Mouse (Mus musculus): ENCODE results near the gene Rhof. TPM values are rescaled to one million over a fixed set of nuclear protein-coding genes. Genes with fewer than 3 reads are reported as not detected.
A peak's percentile ranks its signal among the peaks of the same experiment; 100 is the strongest.

Rhof gene
- polyA plus RNA-seq, 1 experiment from 2014 or later: 6.8 TPM

GRCm38 (mm10) chr5:123125105-123125504 lies 7.4 kb downstream of the Rhof start:
- Histone ChIP-seq H3K27ac (ENCODE audit: low read depth, low read length) (no peak overlapping the region), H3K27me3 (replicated peaks; ENCODE audit: control insufficient read depth, insufficient read depth, low read length) (no peaks in the 10 kb centered on the region), H3K9ac (ENCODE audit: low read length) (no peak overlapping the region), H3K36me3 (ENCODE audit: control insufficient read depth, insufficient read depth, low read length) (peaks cover 41% of the 10 kb centered on the region), H3K4me2 (ENCODE audit: low read length) (no peak overlapping the region), H3K4me1 (ENCODE audit: control insufficient read depth, insufficient read depth, low read length) (no peaks in the 10 kb centered on the region), H3K9me3 (replicated peaks; ENCODE audit: control insufficient read depth, low read length) (no peaks in the 10 kb centered on the region), H3K4me3 (ENCODE audit: low read depth, low read length) (no peak overlapping the region)
- ATAC-seq (no peak), DNase-seq (ENCODE audit: low spot score) (no peak)
- 89% methylated on average over 6 of the region's 6 CpGs for WGBS

- 95% methylated on average over 4 of the region's 4 CpGs for WGBS
- Histone ChIP-seq H3K9ac (ENCODE audit: low read length) (no peak overlapping the region), H3K27me3 (replicated peaks; ENCODE audit: control insufficient read depth, insufficient read depth, low read length) (no peaks in the 10 kb centered on the region), H3K27ac (ENCODE audit: low read depth, low read length) (no peak overlapping the region), H3K9me3 (replicated peaks; ENCODE audit: control insufficient read depth, low read length) (no peaks in the 10 kb centered on the region), H3K4me3 (ENCODE audit: low read depth, low read length) (no peak overlapping the region), H3K4me1 (ENCODE audit: control insufficient read depth, insufficient read depth, low read length) (no peaks in the 10 kb centered on the region), H3K36me3 (ENCODE audit: control insufficient read depth, insufficient read depth, low read length) (0 out of 2 replicates have a peak, but pooled peaks cover 22% of the 10 kb centered on the region), H3K4me2 (ENCODE audit: low read length) (no peak overlapping the region)
- DNase-seq (ENCODE audit: low spot score): no peak
- no peak for ATAC-seq
Measured at GRCm38 (mm10) chr5:123122181-123122580, 10.3 kb downstream of the Rhof start.

- DNase-seq (ENCODE audit: low spot score): no peak
- no peak overlapping the region for H3K4me2 ChIP-seq (ENCODE audit: low read length)
- no peaks in the 10 kb centered on the region for H3K27me3 ChIP-seq (replicated peaks; ENCODE audit: control insufficient read depth, insufficient read depth, low read length)
- H3K27ac ChIP-seq (ENCODE audit: low read depth, low read length): no peak overlapping the region
- H3K9ac ChIP-seq (ENCODE audit: low read length): no peak overlapping the region
- 0 out of 2 replicates have a peak, but pooled peaks cover 8% of the 10 kb centered on the region for H3K36me3 ChIP-seq (ENCODE audit: control insufficient read depth, insufficient read depth, low read length)
- no peak for ATAC-seq
- WGBS: 59% methylated on average over 7 of the region's 7 CpGs
- H3K9me3 ChIP-seq (replicated peaks; ENCODE audit: control insufficient read depth, low read length): no peaks in the 10 kb centered on the region
- H3K4me3 ChIP-seq (ENCODE audit: low read depth, low read length): no peak overlapping the region
- no peaks in the 10 kb centered on the region for H3K4me1 ChIP-seq (ENCODE audit: control insufficient read depth, insufficient read depth, low read length)
Measured at GRCm38 (mm10) chr5:123120624-123121215, 11.8 kb downstream of the Rhof start.

GRCm38 (mm10) chr5:123118826-123119225 lies 13.7 kb downstream of the Rhof start:
- H3K27me3 ChIP-seq (replicated peaks; ENCODE audit: control insufficient read depth, insufficient read depth, low read length): no peaks in the 10 kb centered on the region
- H3K36me3 ChIP-seq (ENCODE audit: control insufficient read depth, insufficient read depth, low read length): no peaks in the 10 kb centered on the region
- 85% methylated on average over 10 of the region's 10 CpGs for WGBS
- no peaks in the 10 kb centered on the region for H3K4me1 ChIP-seq (ENCODE audit: control insufficient read depth, insufficient read depth, low read length)
- no peak for ATAC-seq
- H3K4me2 ChIP-seq (ENCODE audit: low read length): no peak overlapping the region
- H3K4me3 ChIP-seq (ENCODE audit: low read depth, low read length): no peak overlapping the region
- H3K9ac ChIP-seq (ENCODE audit: low read length): no peak overlapping the region
- no peak for DNase-seq (ENCODE audit: low spot score)
- H3K9me3 ChIP-seq (replicated peaks; ENCODE audit: control insufficient read depth, low read length): no peaks in the 10 kb centered on the region
- no peak overlapping the region for H3K27ac ChIP-seq (ENCODE audit: low read depth, low read length)

GRCm38 (mm10) chr5:123117773-123118172 lies 14.7 kb downstream of the Rhof start:
- H3K9me3 ChIP-seq (replicated peaks; ENCODE audit: control insufficient read depth, low read length): no peaks in the 10 kb centered on the region
- no peaks in the 10 kb centered on the region for H3K36me3 ChIP-seq (ENCODE audit: control insufficient read depth, insufficient read depth, low read length)
- DNase-seq (ENCODE audit: low spot score) (no peak), ATAC-seq (no peak)
- no peaks in the 10 kb centered on the region for H3K27me3 ChIP-seq (replicated peaks; ENCODE audit: control insufficient read depth, insufficient read depth, low read length)
- no peak overlapping the region for H3K9ac ChIP-seq (ENCODE audit: low read length)
- no peaks in the 10 kb centered on the region for H3K4me1 ChIP-seq (ENCODE audit: control insufficient read depth, insufficient read depth, low read length)
- H3K27ac ChIP-seq (ENCODE audit: low read depth, low read length): no peak overlapping the region
- H3K4me2 ChIP-seq (ENCODE audit: low read length): no peak overlapping the region
- H3K4me3 ChIP-seq (ENCODE audit: low read depth, low read length): no peak overlapping the region
- 86% methylated on average over 8 of the region's 8 CpGs for WGBS

- 14% methylated on average over 10 of the region's 10 CpGs for WGBS
- Histone ChIP-seq H3K27me3 (replicated peaks; ENCODE audit: control insufficient read depth, insufficient read depth, low read length) (no peaks in the 10 kb centered on the region), H3K4me3 (ENCODE audit: low read depth, low read length) (no peak overlapping the region), H3K9me3 (replicated peaks; ENCODE audit: control insufficient read depth, low read length) (no peaks in the 10 kb centered on the region), H3K27ac (ENCODE audit: low read depth, low read length) (no peak overlapping the region), H3K4me2 (ENCODE audit: low read length) (no peak overlapping the region), H3K36me3 (ENCODE audit: control insufficient read depth, insufficient read depth, low read length) (no peaks in the 10 kb centered on the region), H3K9ac (ENCODE audit: low read length) (no peak overlapping the region), H3K4me1 (ENCODE audit: control insufficient read depth, insufficient read depth, low read length) (no peaks in the 10 kb centered on the region)
- peak; percentile 61; the same call in 1 of the 2 replicates for ATAC-seq
- DNase-seq (ENCODE audit: low spot score): peak; percentile 75
Measured at GRCm38 (mm10) chr5:123117257-123117656, 15.2 kb downstream of the Rhof start.

- no peak for ATAC-seq
- 78% methylated on average over 8 of the region's 8 CpGs for WGBS
Measured at GRCm38 (mm10) chr5:123116080-123116479, 16.4 kb downstream of the Rhof start.

GRCm38 (mm10) chr5:123114924-123115323 lies 17.6 kb downstream of the Rhof start:
- DNase-seq (ENCODE audit: low spot score): peak; percentile 46
- no peak overlapping the region for H3K27ac ChIP-seq (ENCODE audit: low read depth, low read length)
- H3K9me3 ChIP-seq (replicated peaks; ENCODE audit: control insufficient read depth, low read length): no peaks in the 10 kb centered on the region
- WGBS: 45% methylated on average over 7 of the region's 7 CpGs
- H3K4me1 ChIP-seq (ENCODE audit: control insufficient read depth, insufficient read depth, low read length): peaks cover 6% of the 10 kb centered on the region
- H3K4me3 ChIP-seq (ENCODE audit: low read depth, low read length): no peak overlapping the region
- H3K9ac ChIP-seq (ENCODE audit: low read length): no peak overlapping the region
- ATAC-seq: no peak
- H3K36me3 ChIP-seq (ENCODE audit: control insufficient read depth, insufficient read depth, low read length): no peaks in the 10 kb centered on the region
- no peaks in the 10 kb centered on the region for H3K27me3 ChIP-seq (replicated peaks; ENCODE audit: control insufficient read depth, insufficient read depth, low read length)
- no peak overlapping the region for H3K4me2 ChIP-seq (ENCODE audit: low read length)

More at GRCm38 (mm10) chr5:123116080-123116479, 16.4 kb downstream of the Rhof start:
- Histone ChIP-seq H3K9me3 (replicated peaks; ENCODE audit: control insufficient read depth, low read length) (no peaks in the 10 kb centered on the region), H3K4me1 (ENCODE audit: control insufficient read depth, insufficient read depth, low read length) (no peaks in the 10 kb centered on the region), H3K4me3 (ENCODE audit: low read depth, low read length) (no peak overlapping the region), H3K9ac (ENCODE audit: low read length) (no peak overlapping the region), H3K36me3 (ENCODE audit: control insufficient read depth, insufficient read depth, low read length) (no peaks in the 10 kb centered on the region), H3K27me3 (replicated peaks; ENCODE audit: control insufficient read depth, insufficient read depth, low read length) (no peaks in the 10 kb centered on the region), H3K27ac (ENCODE audit: low read depth, low read length) (no peak overlapping the region), H3K4me2 (ENCODE audit: low read length) (no peak overlapping the region)
- no peak for DNase-seq (ENCODE audit: low spot score)

GRCm38 (mm10) chr5:123114109-123114508 lies 18.4 kb downstream of the Rhof start:
- H3K36me3 ChIP-seq (ENCODE audit: control insufficient read depth, insufficient read depth, low read length): no peaks in the 10 kb centered on the region
- no peak overlapping the region for H3K27ac ChIP-seq (ENCODE audit: low read depth, low read length)
- H3K9ac ChIP-seq (ENCODE audit: low read length): no peak overlapping the region
- DNase-seq (ENCODE audit: low spot score): no peak
- no peak overlapping the region for H3K4me2 ChIP-seq (ENCODE audit: low read length)
- H3K27me3 ChIP-seq (replicated peaks; ENCODE audit: control insufficient read depth, insufficient read depth, low read length): no peaks in the 10 kb centered on the region
- H3K9me3 ChIP-seq (replicated peaks; ENCODE audit: control insufficient read depth, low read length): no peaks in the 10 kb centered on the region
- 74% methylated on average over 11 of the region's 11 CpGs for WGBS
- no peak overlapping the region for H3K4me3 ChIP-seq (ENCODE audit: low read depth, low read length)
- H3K4me1 ChIP-seq (ENCODE audit: control insufficient read depth, insufficient read depth, low read length): peaks cover 13% of the 10 kb centered on the region
- no peak for ATAC-seq
